Mouse (Mus musculus): Measurements from ENCODE around the gene Tbata.

- no peak for TF ChIP-seq GATA1 (IDR thresholded peaks at IDR 0.05; ENCODE audit: borderline replicate concordance, low read length)
- no peak for TF ChIP-seq FLI1 (IDR thresholded peaks at IDR 0.05; ENCODE audit: low read length)
Observed at GRCm38 (mm10) chr10:61150616-61151015, 21.1 kb upstream of the Tbata start.

Measured in megakaryocyte, embryonic 14.5 days (primary cell).